Mouse (Mus musculus): ENCODE data around the gene Xlr4c. TPM values are rescaled to one million over a fixed set of nuclear protein-coding genes. Genes with fewer than 3 reads are reported as not detected.
"Not testable (repeated sequence)": the region's sequence is repeated elsewhere in the genome, so short reads cannot be mapped to it uniquely, and the experiment has no call there.

Gene Xlr4c
- polyA plus RNA-seq, 1 experiment, result 0.10 TPM

DNA sequence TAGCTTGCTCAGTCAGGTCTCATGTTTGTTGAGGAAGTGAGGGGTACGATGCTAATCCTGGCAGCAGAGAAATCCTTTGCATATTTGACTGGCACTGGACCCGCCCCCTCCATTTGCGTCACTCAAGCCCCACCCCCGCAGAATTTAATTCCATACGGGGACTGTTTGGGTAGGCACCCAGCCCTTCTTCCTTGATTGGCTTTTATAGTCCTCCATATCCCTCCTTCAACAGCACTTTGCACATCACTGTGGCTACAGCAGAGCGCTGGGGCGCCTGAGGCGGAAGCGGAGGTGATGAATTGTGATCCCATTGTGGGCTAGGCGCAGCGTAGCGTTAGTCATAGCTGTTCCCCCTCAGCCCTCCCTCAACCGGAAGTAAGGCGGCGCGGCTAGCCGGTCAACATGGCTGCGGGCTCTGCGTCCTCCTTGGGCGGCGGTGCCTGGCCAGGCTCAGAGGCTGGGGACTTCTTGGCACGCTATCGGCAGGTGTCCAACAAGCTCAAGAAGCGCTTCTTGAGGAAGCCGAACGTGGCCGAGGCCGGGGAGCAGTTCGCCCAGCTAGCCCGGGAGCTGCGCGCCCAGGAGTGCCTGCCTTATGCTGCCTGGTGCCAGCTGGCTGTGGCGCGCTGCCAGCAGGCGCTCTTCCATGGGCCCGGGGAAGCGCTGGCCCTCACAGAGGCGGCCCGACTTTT is 14.9 kb downstream of the Xlr4c start, which contains the start of gene F8a:
Gene F8a, plus strand, starts transcription at position 378 of the 692 bp plus-strand sequence.
- no peaks in the 10 kb centered on the region for H3K27me3 ChIP-seq (ENCODE audit: control insufficient read depth, insufficient read depth, insufficient read length)
- H3K79me2 ChIP-seq (ENCODE audit: control insufficient read depth, insufficient read depth), result no peaks in the 10 kb centered on the region
- H3ac ChIP-seq (ENCODE audit: control insufficient read depth, insufficient read length), result peak within 1 kb of the TSS; percentile 26
- H3K4me3 ChIP-seq, result peak within 1 kb of the TSS; percentile 20
- TF ChIP-seq USF1 (IDR thresholded peaks at IDR 0.05; ENCODE audit: low read depth), result no peak
- peak; percentile 81 for TF ChIP-seq POLR2AphosphoS2 (IDR thresholded peaks at IDR 0.05; ENCODE audit: insufficient read length, low read depth)
- no peak for TF ChIP-seq CEBPB (IDR thresholded peaks at IDR 0.05; ENCODE audit: insufficient read depth, poor library complexity, severe bottlenecking)
- peak; percentile 86 for TF ChIP-seq POLR2A (IDR thresholded peaks at IDR 0.05; ENCODE audit: insufficient read length, low read depth)
- H3K4me2 ChIP-seq (ENCODE audit: low read depth), result peak within 1 kb of the TSS; percentile 55
- no peaks in the 10 kb centered on the region for H3K36me3 ChIP-seq (ENCODE audit: control insufficient read depth, insufficient read depth)

- no peaks in the 10 kb centered on the region for H3K27me3 ChIP-seq (ENCODE audit: control insufficient read depth, insufficient read depth, insufficient read length)
- no peaks in the 10 kb centered on the region for H3K79me2 ChIP-seq (ENCODE audit: control insufficient read depth, insufficient read depth)
- H3ac ChIP-seq (ENCODE audit: control insufficient read depth, insufficient read length), result no peak overlapping the region
- no peaks in the 10 kb centered on the region for H3K36me3 ChIP-seq (ENCODE audit: control insufficient read depth, insufficient read depth)
- TF ChIP-seq CEBPB (IDR thresholded peaks at IDR 0.05; ENCODE audit: insufficient read depth, poor library complexity, severe bottlenecking) (no peak), MYOD1 (IDR thresholded peaks at IDR 0.05; ENCODE audit: control insufficient read depth in 1 of 3, insufficient read length in 2 of 3, low read depth in 2 of 3) (no peak), SRF (IDR thresholded peaks at IDR 0.05; ENCODE audit: control insufficient read depth, insufficient read length, low read depth) (no peak), TCF3 (IDR thresholded peaks at IDR 0.05; ENCODE audit: insufficient read length, low read depth) (no peak), POLR2A (IDR thresholded peaks at IDR 0.05; ENCODE audit: insufficient read length, low read depth) (no peak), USF1 (IDR thresholded peaks at IDR 0.05; ENCODE audit: low read depth) (no peak), MAX (IDR thresholded peaks at IDR 0.05; ENCODE audit: low read depth) (no peak), E2F4 (IDR thresholded peaks at IDR 0.05; ENCODE audit: insufficient read depth) (no peak), TCF12 (IDR thresholded peaks at IDR 0.05; ENCODE audit: insufficient read depth, poor library complexity, severe bottlenecking) (no peak), POLR2AphosphoS2 (IDR thresholded peaks at IDR 0.05; ENCODE audit: insufficient read length, low read depth) (no peak), MYOG (IDR thresholded peaks at IDR 0.05; ENCODE audit: control insufficient read depth in 1 of 3, insufficient read depth in 1 of 3, insufficient read length in 2 of 3, low read depth in 2 of 3) (no peak), REST (IDR thresholded peaks at IDR 0.05; ENCODE audit: insufficient read depth, insufficient read length) (no peak)
- no peak overlapping the region for H3K4me2 ChIP-seq (ENCODE audit: low read depth)
- H3K4me3 ChIP-seq, result no peak overlapping the region
Measured at GRCm38 (mm10) chrX:73225365-73225764, 17.6 kb downstream of the Xlr4c start.

GRCm38 (mm10) chrX:73213819-73214564 is 28.9 kb downstream of the Xlr4c start, which contains the start of gene Xlr4b:
Xlr4b (plus strand) TSS chrX:73214333.
- H3K36me3 ChIP-seq (ENCODE audit: control insufficient read depth, insufficient read depth); H3K27me3 ChIP-seq (ENCODE audit: control insufficient read depth, insufficient read depth, insufficient read length); H3ac ChIP-seq (ENCODE audit: control insufficient read depth, insufficient read length); H3K4me2 ChIP-seq (ENCODE audit: low read depth); H3K4me3 ChIP-seq; H3K79me2 ChIP-seq (ENCODE audit: control insufficient read depth, insufficient read depth): not testable (repeated sequence)

- not testable (repeated sequence) for H3K4me2 ChIP-seq (ENCODE audit: low read depth); H3K4me3 ChIP-seq; H3ac ChIP-seq (ENCODE audit: control insufficient read depth, insufficient read length); H3K27me3 ChIP-seq (ENCODE audit: control insufficient read depth, insufficient read depth, insufficient read length); H3K79me2 ChIP-seq (ENCODE audit: control insufficient read depth, insufficient read depth); H3K36me3 ChIP-seq (ENCODE audit: control insufficient read depth, insufficient read depth)
Measured at GRCm38 (mm10) chrX:73191934-73192333, 51.0 kb downstream of the Xlr4c start, which contains the start of gene Xlr3b. Xlr3b (plus strand) TSS chrX:73192207.

Other genes starting within 250 kb of the Xlr4c start
- gene Pnma5, start 206.0 kb downstream of the Xlr4c start, polyA plus RNA-seq (2012; fragmentation: generic; extraction: Trizol), result 0.07 TPM
- not detected for gene Pnma3, start 178.3 kb downstream of the Xlr4c start, polyA plus RNA-seq (2012; fragmentation: generic; extraction: Trizol)
- gene Xlr4a, start 160.7 kb downstream of the Xlr4c start, polyA plus RNA-seq (2012; fragmentation: generic; extraction: Trizol), result 0.55 TPM
- gene Xlr3a, start 146.0 kb downstream of the Xlr4c start, polyA plus RNA-seq (2012; fragmentation: generic; extraction: Trizol), result 1.9 TPM
- gene Gm14685, start 126.1 kb downstream of the Xlr4c start, polyA plus RNA-seq (2012; fragmentation: generic; extraction: Trizol), result not detected
- not detected for gene Xlr5b, start 94.3 kb downstream of the Xlr4c start, polyA plus RNA-seq (2012; fragmentation: generic; extraction: Trizol)
- gene DXBay18, start 93.7 kb downstream of the Xlr4c start, polyA plus RNA-seq (2012; fragmentation: generic; extraction: Trizol), result not detected
- gene Spin2d, start 66.1 kb downstream of the Xlr4c start, polyA plus RNA-seq (2012; fragmentation: generic; extraction: Trizol), result not detected
- gene Xlr3b, start 50.9 kb downstream of the Xlr4c start, polyA plus RNA-seq (2012; fragmentation: generic; extraction: Trizol), result 0.40 TPM
- 0.05 TPM for gene Xlr4b, start 28.8 kb downstream of the Xlr4c start, polyA plus RNA-seq (2012; fragmentation: generic; extraction: Trizol)
- 4.5 TPM for gene F8a, start 14.8 kb downstream of the Xlr4c start, polyA plus RNA-seq (2012; fragmentation: generic; extraction: Trizol)
- gene Xlr3c, start 22.3 kb upstream of the Xlr4c start, polyA plus RNA-seq (2012; fragmentation: generic; extraction: Trizol), result 1.6 TPM
- gene Xlr5a, start 49.8 kb upstream of the Xlr4c start, polyA plus RNA-seq (2012; fragmentation: generic; extraction: Trizol), result not detected
- gene Xlr5c, start 49.8 kb upstream of the Xlr4c start, polyA plus RNA-seq (2012; fragmentation: generic; extraction: Trizol), result not detected
- not detected for gene Gm45015, start 93.7 kb upstream of the Xlr4c start, polyA plus RNA-seq (2012; fragmentation: generic; extraction: Trizol)
- gene Zfp275, start 99.5 kb upstream of the Xlr4c start, polyA plus RNA-seq (2012; fragmentation: generic; extraction: Trizol), result 8.9 TPM
- not detected for gene Gm18336, start 155.6 kb upstream of the Xlr4c start, polyA plus RNA-seq (2012; fragmentation: generic; extraction: Trizol)
- gene Zfp92, start 168.0 kb upstream of the Xlr4c start, polyA plus RNA-seq (2012; fragmentation: generic; extraction: Trizol), result not detected
- gene Trex2, start 192.2 kb upstream of the Xlr4c start, polyA plus RNA-seq (2012; fragmentation: generic; extraction: Trizol), result not detected
- gene Haus7, start 215.9 kb upstream of the Xlr4c start, polyA plus RNA-seq (2012; fragmentation: generic; extraction: Trizol), result 32.6 TPM
- gene Bgn, start 240.5 kb upstream of the Xlr4c start, polyA plus RNA-seq (2012; fragmentation: generic; extraction: Trizol), result 1,139 TPM

Measured in myocyte (in vitro differentiated cells).